Mouse (Mus musculus): Measurements from ENCODE around the gene Srsf12. TPM values are rescaled to one million over a fixed set of nuclear protein-coding genes. Genes with fewer than 3 reads are reported as not detected.

Gene Srsf12
- total and polyA plus RNA-seq, 2 experiments from 2014 or later: 76.7 to 84.2 TPM

- no peak overlapping the region for H3K4me2 ChIP-seq (ENCODE audit: low read depth, low read length, poor library complexity, severe bottlenecking)
- ATAC-seq (ENCODE audit: low FRiP score) (no peak), DNase-seq (ENCODE audit: low spot score) (no peak)
- 82% methylated on average over 4 of the region's 4 CpGs for WGBS
- no peak overlapping the region for H3K9ac ChIP-seq (replicated peaks; ENCODE audit: low read length, poor library complexity, severe bottlenecking)
- H3K36me3 ChIP-seq (ENCODE audit: insufficient read depth, low read length): peaks cover 24% of the 10 kb centered on the region
- no peak overlapping the region for H3K27ac ChIP-seq (ENCODE audit: low read depth, low read length)
- TF ChIP-seq CTCF (IDR thresholded peaks at IDR 0.05): no peak
- no peaks in the 10 kb centered on the region for H3K27me3 ChIP-seq (ENCODE audit: insufficient read depth, low read length)
- no peak overlapping the region for H3K4me3 ChIP-seq (ENCODE audit: low read depth, low read length)
- H3K4me1 ChIP-seq (ENCODE audit: insufficient read depth, low read length): no peaks in the 10 kb centered on the region
- H3K9me3 ChIP-seq (ENCODE audit: low read length): no peaks in the 10 kb centered on the region
These were observed 20.8 kb downstream of the Srsf12 start for GRCm38 (mm10) chr4:33229639-33230038.

DNA sequence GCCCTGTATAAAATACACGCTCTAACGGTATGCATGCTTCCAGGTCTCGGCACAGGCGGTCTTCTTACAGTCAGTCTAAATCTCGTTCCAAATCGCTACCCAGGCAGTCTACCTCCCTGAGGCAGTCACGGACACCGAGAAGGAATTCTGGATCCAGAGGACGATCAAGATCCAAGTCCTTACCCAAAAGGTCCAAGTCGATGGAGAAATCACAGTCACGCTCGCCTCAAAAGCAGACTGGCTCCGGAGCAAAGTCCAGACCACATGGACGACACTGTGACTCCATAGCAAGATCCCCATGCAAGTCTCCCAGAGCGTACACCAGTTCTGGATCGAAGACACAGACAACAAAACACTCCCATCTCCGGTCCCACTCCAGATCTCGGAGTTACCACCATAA lies 22.1 kb downstream of the Srsf12 start:
- DNase-seq (ENCODE audit: low spot score): no peak
- Histone ChIP-seq H3K9ac (replicated peaks; ENCODE audit: low read length, poor library complexity, severe bottlenecking) (no peak overlapping the region), H3K4me2 (ENCODE audit: low read depth, low read length, poor library complexity, severe bottlenecking) (no peak overlapping the region), H3K36me3 (ENCODE audit: insufficient read depth, low read length) (peaks cover 22% of the 10 kb centered on the region), H3K27me3 (ENCODE audit: insufficient read depth, low read length) (no peaks in the 10 kb centered on the region), H3K27ac (ENCODE audit: low read depth, low read length) (no peak overlapping the region), H3K4me1 (ENCODE audit: insufficient read depth, low read length) (no peaks in the 10 kb centered on the region), H3K4me3 (ENCODE audit: low read depth, low read length) (no peak overlapping the region), H3K9me3 (ENCODE audit: low read length) (no peaks in the 10 kb centered on the region)
- ATAC-seq (ENCODE audit: low FRiP score): no peak
- WGBS: 91% methylated on average over 18 of the region's 18 CpGs
- no peak for TF ChIP-seq CTCF (IDR thresholded peaks at IDR 0.05)

GRCm38 (mm10) chr4:33242536-33242935 lies 33.7 kb downstream of the Srsf12 start:
- DNase-seq (ENCODE audit: low spot score) (peak; percentile 12), ATAC-seq (ENCODE audit: low FRiP score) (no peak)
- 35% methylated on average over 5 of the region's 5 CpGs for WGBS

DNA sequence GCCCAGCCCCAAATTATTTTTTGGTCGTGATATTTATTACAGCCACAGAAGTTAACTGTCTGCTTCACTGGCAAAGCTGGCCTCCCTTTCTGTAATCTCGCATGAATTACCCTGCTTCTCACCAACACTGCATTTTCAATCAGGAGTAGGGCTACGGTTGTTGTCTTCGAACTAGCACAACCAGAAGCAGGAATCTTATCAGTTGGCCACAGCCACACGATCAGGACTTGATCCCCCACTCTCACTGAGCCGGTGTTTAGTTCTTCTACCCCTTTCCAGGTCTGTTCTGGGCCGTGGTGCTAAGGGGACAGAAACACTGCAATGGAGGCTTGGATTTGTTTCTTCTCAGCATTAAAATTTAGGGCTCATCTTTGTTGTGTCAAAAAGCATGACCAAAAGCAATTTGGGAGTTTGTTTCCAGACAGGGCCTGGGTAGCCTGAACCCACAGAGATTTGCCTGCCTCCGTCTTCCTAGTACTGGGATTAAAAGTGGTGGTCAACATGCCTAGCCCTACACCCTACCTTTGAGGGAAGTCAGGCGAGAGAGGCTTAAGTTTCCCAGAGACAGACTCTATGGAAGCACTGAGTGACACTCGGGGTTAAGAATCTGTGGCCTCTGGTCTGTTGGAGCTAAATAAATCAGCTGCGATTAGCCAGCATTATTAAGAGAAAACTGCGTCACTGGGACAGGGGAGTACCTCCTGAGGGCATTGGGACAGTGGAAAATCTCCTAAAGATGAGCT lies 34.4 kb downstream of the Srsf12 start:
- ATAC-seq (ENCODE audit: low FRiP score) (no peak), DNase-seq (ENCODE audit: low spot score) (no peak)
- Histone ChIP-seq H3K27me3 (ENCODE audit: insufficient read depth, low read length) (no peaks in the 10 kb centered on the region), H3K4me3 (ENCODE audit: low read depth, low read length) (no peak overlapping the region), H3K4me1 (ENCODE audit: insufficient read depth, low read length) (0 out of 2 replicates have a peak, but pooled peaks cover 3% of the 10 kb centered on the region), H3K4me2 (ENCODE audit: low read depth, low read length, poor library complexity, severe bottlenecking) (no peak overlapping the region), H3K9me3 (ENCODE audit: low read length) (no peaks in the 10 kb centered on the region), H3K9ac (replicated peaks; ENCODE audit: low read length, poor library complexity, severe bottlenecking) (no peak overlapping the region), H3K36me3 (ENCODE audit: insufficient read depth, low read length) (peaks cover 16% of the 10 kb centered on the region), H3K27ac (ENCODE audit: low read depth, low read length) (no peak overlapping the region)
- 66% methylated on average over 12 of the region's 12 CpGs for WGBS
- TF ChIP-seq CTCF (IDR thresholded peaks at IDR 0.05): no peak

More at GRCm38 (mm10) chr4:33242536-33242935, 33.7 kb downstream of the Srsf12 start:
- Histone ChIP-seq H3K27ac (ENCODE audit: low read depth, low read length) (no peak overlapping the region), H3K36me3 (ENCODE audit: insufficient read depth, low read length) (peaks cover 16% of the 10 kb centered on the region), H3K4me1 (ENCODE audit: insufficient read depth, low read length) (0 out of 2 replicates have a peak, but pooled peaks cover 3% of the 10 kb centered on the region), H3K9ac (replicated peaks; ENCODE audit: low read length, poor library complexity, severe bottlenecking) (no peak overlapping the region), H3K27me3 (ENCODE audit: insufficient read depth, low read length) (no peaks in the 10 kb centered on the region), H3K4me3 (ENCODE audit: low read depth, low read length) (no peak overlapping the region), H3K4me2 (ENCODE audit: low read depth, low read length, poor library complexity, severe bottlenecking) (no peak overlapping the region), H3K9me3 (ENCODE audit: low read length) (no peaks in the 10 kb centered on the region)
- no peak for TF ChIP-seq CTCF (IDR thresholded peaks at IDR 0.05)

- 0 out of 2 replicates have a peak, but pooled peaks cover 3% of the 10 kb centered on the region for H3K4me1 ChIP-seq (ENCODE audit: insufficient read depth, low read length)
- H3K9me3 ChIP-seq (ENCODE audit: low read length): no peaks in the 10 kb centered on the region
- no peak overlapping the region for H3K4me3 ChIP-seq (ENCODE audit: low read depth, low read length)
- no peak for DNase-seq (ENCODE audit: low spot score)
- TF ChIP-seq CTCF (IDR thresholded peaks at IDR 0.05): no peak
- peaks cover 16% of the 10 kb centered on the region for H3K36me3 ChIP-seq (ENCODE audit: insufficient read depth, low read length)
- no peaks in the 10 kb centered on the region for H3K27me3 ChIP-seq (ENCODE audit: insufficient read depth, low read length)
- no peak for ATAC-seq (ENCODE audit: low FRiP score)
- WGBS: 80% methylated on average over 4 of the region's 4 CpGs
- H3K27ac ChIP-seq (ENCODE audit: low read depth, low read length): no peak overlapping the region
- H3K9ac ChIP-seq (replicated peaks; ENCODE audit: low read length, poor library complexity, severe bottlenecking): no peak overlapping the region
- no peak overlapping the region for H3K4me2 ChIP-seq (ENCODE audit: low read depth, low read length, poor library complexity, severe bottlenecking)
These were observed 35.1 kb downstream of the Srsf12 start for GRCm38 (mm10) chr4:33243921-33244320.

- no peak overlapping the region for H3K9ac ChIP-seq (replicated peaks; ENCODE audit: low read length, poor library complexity, severe bottlenecking)
- H3K9me3 ChIP-seq (ENCODE audit: low read length): no peaks in the 10 kb centered on the region
- 0 out of 2 replicates have a peak, but pooled peaks cover 3% of the 10 kb centered on the region for H3K4me1 ChIP-seq (ENCODE audit: insufficient read depth, low read length)
- ATAC-seq (ENCODE audit: low FRiP score) (no peak), DNase-seq (ENCODE audit: low spot score) (no peak)
- no peaks in the 10 kb centered on the region for H3K27me3 ChIP-seq (ENCODE audit: insufficient read depth, low read length)
- no peak for TF ChIP-seq CTCF (IDR thresholded peaks at IDR 0.05)
- 91% methylated on average over 14 of the region's 14 CpGs for WGBS
- peaks cover 16% of the 10 kb centered on the region for H3K36me3 ChIP-seq (ENCODE audit: insufficient read depth, low read length)
- 0 out of 2 replicates have a peak overlapping the region, but pooled peaks have one; percentile 92 for H3K4me3 ChIP-seq (ENCODE audit: low read depth, low read length)
- no peak overlapping the region for H3K27ac ChIP-seq (ENCODE audit: low read depth, low read length)
- H3K4me2 ChIP-seq (ENCODE audit: low read depth, low read length, poor library complexity, severe bottlenecking): peak overlapping the region; percentile 5; the same call in 1 of the 2 replicates
These were observed 37.1 kb downstream of the Srsf12 start for GRCm38 (mm10) chr4:33245853-33246395.
